Mouse (Mus musculus): ENCODE measurements around the gene Tmem156. TPM values are rescaled to one million over a fixed set of nuclear protein-coding genes. Genes with fewer than 3 reads are reported as not detected.

The Tmem156 gene
- polyA plus RNA-seq, 1 experiment from 2014 or later: not detected

DNA sequence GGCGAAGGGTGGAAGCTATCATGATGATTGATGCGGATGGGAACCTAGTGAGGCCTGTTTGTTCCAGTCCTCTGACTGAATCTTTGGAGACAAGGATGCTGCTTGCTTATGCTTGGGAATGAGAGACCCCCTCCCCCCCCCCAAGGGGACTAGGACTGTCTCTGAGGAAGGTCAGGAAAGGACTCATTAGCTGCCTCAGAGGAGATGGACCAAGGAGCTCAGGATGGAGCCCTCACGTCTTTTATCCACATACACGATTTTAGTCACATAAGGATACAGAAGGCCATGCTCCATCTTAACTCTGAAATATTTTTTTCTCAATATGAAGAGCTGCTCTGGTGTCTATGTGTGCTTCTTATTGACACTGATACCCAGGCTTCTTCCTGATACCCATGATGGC is 29.7 kb downstream of the Tmem156 start:
- DNase-seq (ENCODE audit: low spot score): no peak
- H3K36me3 ChIP-seq: no peaks in the 10 kb centered on the region
- 95% methylated on average over 4 of the region's 4 CpGs for WGBS
- H3K4me1 ChIP-seq: no peaks in the 10 kb centered on the region; the same call in 1 of the 2 replicates
- H3K27ac ChIP-seq: no peak overlapping the region
- H3K9me3 ChIP-seq (replicated peaks): no peaks in the 10 kb centered on the region
- no peak overlapping the region for H3K4me3 ChIP-seq
- no peaks in the 10 kb centered on the region for H3K27me3 ChIP-seq (ENCODE audit: low read depth, poor library complexity, severe bottlenecking)

DNA sequence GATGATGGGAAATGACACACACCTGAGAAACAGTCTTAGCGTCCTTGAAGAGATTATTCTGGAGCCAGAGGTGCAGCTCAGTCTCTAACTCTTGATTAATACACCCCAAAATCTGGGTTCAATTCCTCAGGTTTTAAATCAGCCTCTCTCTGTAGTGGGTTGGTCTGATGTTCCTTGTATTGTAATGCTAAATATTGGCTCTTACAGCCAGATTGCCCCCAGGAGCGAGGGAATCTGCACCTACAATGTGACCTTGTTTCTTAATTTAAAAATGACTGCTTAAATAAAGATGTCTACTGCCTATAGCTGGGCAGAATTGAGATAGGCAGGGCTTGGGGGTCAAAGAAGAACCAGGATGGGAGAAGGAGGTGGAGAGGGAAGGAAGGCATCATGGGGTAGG is 32.1 kb downstream of the Tmem156 start:
- Histone ChIP-seq H3K9me3 (replicated peaks) (no peaks in the 10 kb centered on the region), H3K36me3 (no peaks in the 10 kb centered on the region), H3K4me3 (no peak overlapping the region), H3K4me1 (no peaks in the 10 kb centered on the region; the same call in 1 of the 2 replicates), H3K27me3 (ENCODE audit: low read depth, poor library complexity, severe bottlenecking) (no peaks in the 10 kb centered on the region), H3K27ac (no peak overlapping the region)
- DNase-seq (ENCODE audit: low spot score): no peak
- 72% methylated on average over 2 of the region's 2 CpGs for WGBS

DNA sequence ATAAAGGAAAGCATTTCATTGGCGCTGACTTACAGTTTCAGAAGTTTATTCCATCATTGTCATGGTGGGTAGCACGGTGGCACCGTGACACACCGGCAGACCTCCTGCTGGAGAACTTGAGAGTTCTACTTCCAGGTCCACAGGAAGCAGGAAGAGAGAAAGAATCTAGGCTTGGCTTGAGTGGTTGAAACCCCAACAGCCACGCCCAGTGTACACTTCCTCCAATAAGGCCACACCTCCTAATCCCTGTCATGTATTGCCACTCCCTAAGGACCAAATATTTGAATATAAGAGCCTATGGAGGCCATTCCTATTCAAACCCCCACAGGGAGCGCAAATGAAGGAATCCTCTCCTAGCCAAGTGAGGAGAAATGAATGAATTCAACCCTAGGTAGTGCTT is 34.3 kb downstream of the Tmem156 start:
- Histone ChIP-seq H3K9me3 (replicated peaks) (no peaks in the 10 kb centered on the region), H3K4me1 (peaks cover 8% of the 10 kb centered on the region), H3K4me3 (no peak overlapping the region), H3K27me3 (ENCODE audit: low read depth, poor library complexity, severe bottlenecking) (no peaks in the 10 kb centered on the region), H3K36me3 (no peaks in the 10 kb centered on the region), H3K27ac (no peak overlapping the region)
- DNase-seq (ENCODE audit: low spot score): no peak
- WGBS: 94% methylated on average over 6 of the region's 6 CpGs

DNA sequence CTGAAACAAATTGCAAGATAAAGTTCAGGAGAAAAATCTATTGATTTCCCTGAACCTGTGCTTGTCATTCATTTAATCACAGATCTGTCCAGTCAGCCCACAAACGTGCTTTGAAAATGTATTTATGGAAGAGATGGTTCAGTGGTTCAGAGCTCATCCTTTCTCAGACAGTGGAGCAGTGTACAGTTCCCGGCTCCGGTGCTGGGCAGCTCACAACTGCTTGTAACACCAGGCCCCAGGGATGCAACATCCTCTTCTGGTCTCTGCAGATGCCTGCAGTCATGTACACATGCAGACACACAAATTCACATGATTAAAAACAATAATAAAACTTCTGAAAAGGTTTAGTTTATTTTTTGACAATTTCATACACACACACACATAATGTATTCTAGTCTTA is 40.4 kb downstream of the Tmem156 start:
- WGBS: 87% methylated on average over 3 of the region's 3 CpGs
- H3K36me3 ChIP-seq: no peaks in the 10 kb centered on the region
- peaks cover 25% of the 10 kb centered on the region for H3K4me1 ChIP-seq
- H3K27me3 ChIP-seq (ENCODE audit: low read depth, poor library complexity, severe bottlenecking): no peaks in the 10 kb centered on the region
- no peak for DNase-seq (ENCODE audit: low spot score)
- H3K27ac ChIP-seq: no peak overlapping the region
- no peaks in the 10 kb centered on the region for H3K9me3 ChIP-seq (replicated peaks)
- H3K4me3 ChIP-seq: no peak overlapping the region

DNA sequence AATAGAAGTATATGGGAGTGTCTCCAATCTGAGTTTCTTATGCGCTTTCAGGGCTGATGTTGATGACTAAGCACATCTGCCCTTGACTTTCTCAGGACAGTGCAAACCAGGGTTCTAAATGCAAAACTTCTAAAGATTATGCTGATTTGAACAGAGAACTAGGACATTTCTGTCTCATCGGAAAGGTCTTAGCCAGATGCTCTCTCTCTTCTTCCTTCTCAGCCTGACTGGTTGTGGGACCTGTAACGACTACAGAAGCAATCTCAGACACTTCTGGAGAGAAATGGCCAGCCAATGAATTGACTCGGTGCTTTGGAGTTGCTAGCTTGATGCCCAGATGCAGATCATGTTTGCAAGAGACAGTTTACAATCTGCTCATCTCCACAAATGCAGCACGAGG is 42.1 kb downstream of the Tmem156 start:
- Histone ChIP-seq H3K4me3 (no peak overlapping the region), H3K27me3 (ENCODE audit: low read depth, poor library complexity, severe bottlenecking) (no peaks in the 10 kb centered on the region), H3K27ac (no peak overlapping the region), H3K4me1 (peaks cover 27% of the 10 kb centered on the region), H3K36me3 (no peaks in the 10 kb centered on the region), H3K9me3 (replicated peaks) (no peaks in the 10 kb centered on the region)
- no peak for DNase-seq (ENCODE audit: low spot score)
- WGBS: 86% methylated on average over 5 of the region's 5 CpGs

DNA sequence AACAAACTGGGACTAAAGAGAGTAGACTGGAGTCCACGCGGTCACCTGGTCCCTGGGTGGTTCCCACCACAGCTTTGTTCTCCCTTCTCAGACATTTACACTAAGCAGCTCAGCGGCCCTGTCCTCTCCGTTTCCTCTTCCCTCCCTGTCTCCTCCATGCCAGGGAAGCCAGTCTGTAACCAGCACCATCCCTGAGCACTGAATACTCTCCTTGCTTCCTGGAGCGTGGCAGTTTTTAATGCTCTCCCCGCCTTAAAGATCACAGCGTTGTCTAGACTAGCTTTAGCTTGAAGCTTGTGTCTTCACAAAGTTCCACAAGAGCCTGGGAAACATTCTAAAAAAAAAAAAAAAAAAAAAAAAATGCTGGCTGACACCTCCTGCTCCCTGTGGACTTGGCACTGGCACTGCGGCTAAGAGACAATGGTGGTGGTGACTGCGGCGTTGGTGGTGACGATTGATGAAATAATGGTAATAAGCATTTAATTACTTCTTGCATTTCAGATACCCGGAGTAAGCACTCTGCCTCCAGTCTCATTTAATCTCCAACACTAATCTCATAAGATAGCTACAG is 44.6 kb downstream of the Tmem156 start:
- H3K4me3 ChIP-seq: no peak overlapping the region
- 80% methylated on average over 12 of the region's 12 CpGs for WGBS
- peaks cover 16% of the 10 kb centered on the region for H3K4me1 ChIP-seq
- H3K27ac ChIP-seq: no peak overlapping the region
- H3K36me3 ChIP-seq: no peaks in the 10 kb centered on the region
- no peak for DNase-seq (ENCODE audit: low spot score)
- no peaks in the 10 kb centered on the region for H3K9me3 ChIP-seq (replicated peaks)
- no peaks in the 10 kb centered on the region for H3K27me3 ChIP-seq (ENCODE audit: low read depth, poor library complexity, severe bottlenecking)

DNA sequence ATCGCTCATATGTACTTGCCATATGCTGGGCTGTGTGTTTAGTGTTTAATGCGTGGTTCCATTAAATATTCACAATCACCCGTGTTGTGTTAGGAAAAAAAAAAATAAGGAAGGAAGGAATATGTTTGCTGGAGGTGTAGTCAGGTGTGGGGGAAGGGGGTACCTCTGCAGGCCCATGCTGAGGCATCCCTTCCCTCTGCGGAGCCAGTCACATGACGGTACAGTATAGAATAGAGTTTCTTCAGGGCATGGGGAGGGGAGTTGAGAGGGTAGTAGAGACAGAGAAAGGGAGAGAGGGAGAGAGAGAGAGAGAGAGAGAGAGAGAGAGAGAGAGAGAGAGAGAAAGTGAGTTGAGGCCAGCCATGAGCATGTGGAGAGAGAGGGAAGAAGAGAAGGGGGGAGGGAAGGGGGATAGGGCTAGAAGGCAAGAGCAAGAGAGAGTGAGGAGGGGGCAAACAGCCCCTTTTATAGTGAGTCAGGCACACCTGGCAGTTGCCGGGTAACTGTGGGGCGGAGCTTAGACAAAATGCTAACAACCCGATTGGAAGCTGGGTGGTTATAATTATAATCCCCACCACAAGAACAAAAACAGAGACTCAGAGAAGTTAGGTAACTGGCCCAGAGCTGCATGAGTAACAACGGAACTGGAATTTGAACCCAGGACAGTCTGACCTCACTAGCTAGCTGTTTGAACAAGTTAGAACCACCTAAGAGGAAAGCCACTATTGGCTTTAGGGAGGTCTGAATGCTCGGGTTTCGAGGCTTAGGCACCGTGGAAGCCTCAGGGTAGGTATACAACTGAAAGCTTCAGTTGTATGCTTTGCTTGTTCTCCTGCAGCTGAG is 45.3 kb downstream of the Tmem156 start:
- Histone ChIP-seq H3K27ac (no peak overlapping the region), H3K27me3 (ENCODE audit: low read depth, poor library complexity, severe bottlenecking) (no peaks in the 10 kb centered on the region), H3K4me3 (no peak overlapping the region), H3K36me3 (no peaks in the 10 kb centered on the region), H3K4me1 (peaks cover 11% of the 10 kb centered on the region), H3K9me3 (replicated peaks) (no peaks in the 10 kb centered on the region)
- no peak for DNase-seq (ENCODE audit: low spot score)
- WGBS: 69% methylated on average over 12 of the region's 12 CpGs

DNA sequence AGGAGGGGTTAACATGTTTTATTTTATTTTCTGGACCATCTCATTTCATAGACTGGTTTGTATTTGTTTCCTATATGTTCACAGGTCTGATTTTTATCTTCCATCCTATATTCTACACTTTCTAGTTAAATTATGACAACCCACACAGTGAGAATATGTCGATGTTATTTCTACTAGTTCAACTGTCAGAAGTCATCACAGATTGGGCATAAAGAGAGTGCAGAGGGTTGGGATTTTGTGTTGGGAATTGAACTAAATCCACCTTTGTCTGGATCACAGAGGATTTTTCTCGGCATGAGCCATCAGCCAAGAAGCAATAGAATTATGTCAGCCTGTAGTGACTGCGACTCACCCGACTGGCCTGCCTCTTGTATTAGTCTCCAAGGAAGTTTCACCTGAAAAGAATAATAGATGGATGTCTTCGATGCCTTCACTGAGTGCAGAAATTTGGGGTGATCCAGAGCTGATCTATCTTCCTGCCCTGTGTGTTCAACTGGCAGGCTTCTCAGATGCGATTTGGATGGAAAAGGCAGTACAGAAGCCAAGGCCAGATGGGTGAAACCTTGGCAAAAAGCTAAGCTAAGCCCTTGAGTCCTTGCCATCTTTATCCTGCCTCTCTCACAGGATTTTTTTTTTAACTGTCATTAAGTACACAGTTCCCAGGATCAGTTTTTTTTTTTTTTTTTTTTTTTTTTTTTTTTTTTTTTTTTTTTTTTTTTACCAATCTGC is 46.1 kb downstream of the Tmem156 start:
- no peak overlapping the region for H3K27ac ChIP-seq
- H3K4me1 ChIP-seq: peaks cover 11% of the 10 kb centered on the region
- no peak for DNase-seq (ENCODE audit: low spot score)
- 92% methylated on average over 6 of the region's 6 CpGs for WGBS
- H3K27me3 ChIP-seq (ENCODE audit: low read depth, poor library complexity, severe bottlenecking): no peaks in the 10 kb centered on the region
- no peaks in the 10 kb centered on the region for H3K9me3 ChIP-seq (replicated peaks)
- no peak overlapping the region for H3K4me3 ChIP-seq
- H3K36me3 ChIP-seq: no peaks in the 10 kb centered on the region

DNA sequence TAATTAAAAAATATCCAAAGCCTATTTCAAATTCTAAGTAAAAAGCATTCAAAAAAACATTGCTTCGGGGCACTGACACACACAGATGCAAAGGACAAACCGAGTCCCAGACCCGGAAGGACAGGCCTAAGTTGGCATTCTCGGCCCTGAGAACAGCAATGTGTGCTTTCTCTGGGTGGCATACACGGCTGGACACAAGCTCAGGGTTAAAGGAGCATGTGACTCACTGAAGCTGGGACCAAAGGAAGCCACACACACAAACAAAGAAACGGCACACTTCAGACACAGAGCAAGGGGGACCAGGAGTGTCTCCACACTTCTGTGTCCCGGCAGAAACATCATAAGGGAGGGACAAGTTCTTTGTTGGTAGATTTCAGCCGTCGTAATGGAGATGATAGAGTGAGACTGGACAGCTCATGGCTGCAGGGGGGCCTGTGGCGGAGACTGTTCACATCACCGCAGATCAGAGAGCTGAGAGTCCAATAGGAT is 48.5 kb downstream of the Tmem156 start:
- peaks cover 22% of the 10 kb centered on the region for H3K4me1 ChIP-seq
- H3K9me3 ChIP-seq (replicated peaks): no peaks in the 10 kb centered on the region
- 80% methylated on average over 11 of the region's 11 CpGs for WGBS
- no peak overlapping the region for H3K4me3 ChIP-seq
- DNase-seq (ENCODE audit: low spot score): no peak
- no peak overlapping the region for H3K27ac ChIP-seq
- no peaks in the 10 kb centered on the region for H3K36me3 ChIP-seq
- H3K27me3 ChIP-seq (ENCODE audit: low read depth, poor library complexity, severe bottlenecking): no peaks in the 10 kb centered on the region

DNA sequence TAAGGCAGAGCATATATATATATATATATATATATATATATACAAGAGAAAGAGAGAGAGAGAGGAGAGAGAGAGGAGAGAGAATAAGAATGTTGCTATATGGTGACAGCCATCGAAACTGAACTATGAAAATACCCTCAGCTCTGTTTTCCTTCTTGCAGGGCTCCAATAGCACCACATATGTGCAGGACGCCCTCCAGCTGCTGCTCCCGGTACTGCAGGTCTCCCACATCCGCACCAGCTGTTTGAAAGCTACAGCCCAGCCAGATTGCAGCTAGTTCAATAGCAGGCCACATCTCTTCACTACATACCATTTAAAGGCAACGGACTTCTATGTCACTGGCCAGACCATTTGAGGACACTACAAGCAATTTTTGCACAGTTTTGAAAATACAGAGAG is 51.5 kb downstream of the Tmem156 start:
- no peaks in the 10 kb centered on the region for H3K9me3 ChIP-seq (replicated peaks)
- H3K27me3 ChIP-seq (ENCODE audit: low read depth, poor library complexity, severe bottlenecking): no peaks in the 10 kb centered on the region
- WGBS: 68% methylated on average over 5 of the region's 5 CpGs
- no peak overlapping the region for H3K27ac ChIP-seq
- peaks cover 14% of the 10 kb centered on the region for H3K4me1 ChIP-seq
- H3K4me3 ChIP-seq: no peak overlapping the region
- no peaks in the 10 kb centered on the region; the same call in 1 of the 2 replicates for H3K36me3 ChIP-seq
- no peak for DNase-seq (ENCODE audit: low spot score)

DNA sequence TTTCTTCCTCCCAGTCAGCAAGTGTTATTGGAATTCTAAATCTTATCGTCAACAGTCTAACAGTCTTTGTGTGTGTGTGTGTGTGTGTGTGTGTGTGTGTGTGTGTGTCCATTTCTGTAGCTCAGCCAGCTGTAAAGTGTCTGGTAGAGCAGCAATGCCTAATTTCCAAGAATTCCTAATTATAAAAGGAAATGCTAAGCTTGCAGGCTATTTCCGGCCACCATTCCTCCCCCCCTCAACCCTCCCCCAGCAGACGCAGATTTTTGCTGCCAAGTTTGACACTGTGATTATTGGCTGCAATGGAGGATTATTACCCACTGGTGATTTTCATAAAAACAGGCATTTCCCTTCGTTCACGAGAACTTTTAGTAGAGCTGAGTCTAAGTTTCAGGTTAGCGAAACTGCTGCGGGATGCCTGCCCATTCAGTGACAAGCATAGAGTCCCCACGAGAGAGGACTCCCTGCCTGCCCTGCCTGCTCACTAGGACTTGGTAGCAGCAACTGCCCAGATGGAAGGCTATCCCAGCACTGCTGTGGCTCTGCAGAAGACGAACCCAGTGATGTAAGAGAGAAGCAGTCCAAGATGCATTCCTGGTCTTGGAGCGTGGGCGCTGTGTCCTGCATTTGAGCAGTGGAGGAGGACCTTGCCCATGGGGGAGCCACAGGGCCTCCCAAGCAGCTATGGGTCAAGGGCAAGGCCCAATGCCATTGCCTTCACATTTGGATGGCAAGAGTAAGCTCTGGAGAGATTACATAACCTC is 52.9 kb downstream of the Tmem156 start:
- no peak overlapping the region for H3K4me3 ChIP-seq
- H3K4me1 ChIP-seq: peaks cover 14% of the 10 kb centered on the region
- no peaks in the 10 kb centered on the region for H3K27me3 ChIP-seq (ENCODE audit: low read depth, poor library complexity, severe bottlenecking)
- no peaks in the 10 kb centered on the region for H3K9me3 ChIP-seq (replicated peaks)
- WGBS: 83% methylated on average over 11 of the region's 11 CpGs
- peak overlapping the region; percentile 57; the same call in 1 of the 2 replicates for H3K27ac ChIP-seq
- H3K36me3 ChIP-seq: no peaks in the 10 kb centered on the region; the same call in 1 of the 2 replicates
- DNase-seq (ENCODE audit: low spot score): no peak

DNA sequence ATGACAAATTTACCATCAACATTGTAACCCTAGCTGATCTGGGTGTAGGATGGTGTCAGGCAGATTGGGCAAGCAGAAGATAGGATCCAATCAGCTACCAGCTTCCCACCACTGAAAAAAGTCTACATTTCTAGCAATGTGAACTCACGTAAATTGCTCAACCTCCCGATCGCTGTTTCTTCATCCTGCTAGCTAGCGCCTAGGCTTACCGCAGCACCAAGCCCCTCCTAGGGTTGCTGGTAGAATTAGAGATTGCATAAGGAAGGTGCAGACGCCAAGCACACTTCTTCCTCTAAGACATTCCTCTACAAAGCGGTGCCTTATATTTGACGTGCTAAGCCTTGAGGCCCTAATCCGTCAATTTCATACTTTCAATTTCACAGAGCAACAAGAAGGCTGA is 53.6 kb downstream of the Tmem156 start:
- peaks cover 14% of the 10 kb centered on the region for H3K4me1 ChIP-seq
- WGBS: 82% methylated on average over 9 of the region's 9 CpGs
- DNase-seq (ENCODE audit: low spot score): no peak
- no peaks in the 10 kb centered on the region for H3K9me3 ChIP-seq (replicated peaks)
- H3K27ac ChIP-seq: no peak overlapping the region
- no peak overlapping the region for H3K4me3 ChIP-seq
- H3K27me3 ChIP-seq (ENCODE audit: low read depth, poor library complexity, severe bottlenecking): no peaks in the 10 kb centered on the region
- no peaks in the 10 kb centered on the region; the same call in 1 of the 2 replicates for H3K36me3 ChIP-seq

Data from limb, embryonic 10.5 days (tissue).